Mouse (Mus musculus): Measurements from ENCODE around the gene Erich3. TPM values are rescaled to one million over a fixed set of nuclear protein-coding genes. Genes with fewer than 3 reads are reported as not detected.
"Not testable (repeated sequence)": the region's sequence is repeated elsewhere in the genome, so short reads cannot be mapped to it uniquely, and the experiment has no call there.

Gene Erich3
- 0.98 and 1.1 TPM in 2 replicates for polyA plus RNA-seq (2014; fragmentation: Nextera tagmentation; extraction: Ambion mirVana)

- ATAC-seq: peak; percentile 3; the same call in 1 of the 2 replicates
- peaks cover 17% of the 10 kb centered on the region for H3K4me1 ChIP-seq (ENCODE audit: control insufficient read depth, insufficient read depth, low read length)
- H3K9me3 ChIP-seq (replicated peaks; ENCODE audit: control insufficient read depth, low read length): no peaks in the 10 kb centered on the region
- peak; percentile 29 for DNase-seq (ENCODE audit: low spot score)
- peak within 1 kb of the TSS; percentile 76 for H3K4me2 ChIP-seq (ENCODE audit: low read length)
- peak within 1 kb of the TSS; percentile 39 for H3K4me3 ChIP-seq (ENCODE audit: low read depth, low read length)
- no peaks in the 10 kb centered on the region for H3K27me3 ChIP-seq (replicated peaks; ENCODE audit: control insufficient read depth, insufficient read depth, low read length)
- no peaks in the 10 kb centered on the region for H3K36me3 ChIP-seq (ENCODE audit: control insufficient read depth, insufficient read depth, low read length)
- peak within 1 kb of the TSS; percentile 65 for H3K9ac ChIP-seq (ENCODE audit: low read length)
- WGBS: 13% methylated on average over 7 of the region's 7 CpGs
- H3K27ac ChIP-seq (ENCODE audit: low read depth, low read length): peak within 1 kb of the TSS; percentile 74
These were observed at the start of gene Erich3 for GRCm38 (mm10) chr3:154663545-154663944. Gene Erich3 (plus strand): TSS chr3:154663859.

GRCm38 (mm10) chr3:154614771-154615170 lies 48.9 kb upstream of the Erich3 start:
- Histone ChIP-seq H3K9me3 (replicated peaks; ENCODE audit: control insufficient read depth, low read length) (no peaks in the 10 kb centered on the region), H3K36me3 (ENCODE audit: control insufficient read depth, insufficient read depth, low read length) (no peaks in the 10 kb centered on the region), H3K4me3 (ENCODE audit: low read depth, low read length) (no peak overlapping the region), H3K27ac (ENCODE audit: low read depth, low read length) (no peak overlapping the region), H3K9ac (ENCODE audit: low read length) (no peak overlapping the region), H3K4me2 (ENCODE audit: low read length) (no peak overlapping the region), H3K4me1 (ENCODE audit: control insufficient read depth, insufficient read depth, low read length) (no peaks in the 10 kb centered on the region), H3K27me3 (replicated peaks; ENCODE audit: control insufficient read depth, insufficient read depth, low read length) (no peaks in the 10 kb centered on the region)
- no peak for DNase-seq (ENCODE audit: low spot score)
- ATAC-seq: no peak
- 93% methylated on average over 8 of the region's 8 CpGs for WGBS

GRCm38 (mm10) chr3:154615304-154615703 lies 48.4 kb upstream of the Erich3 start:
- Histone ChIP-seq H3K4me1 (ENCODE audit: control insufficient read depth, insufficient read depth, low read length) (no peaks in the 10 kb centered on the region), H3K9ac (ENCODE audit: low read length) (no peak overlapping the region), H3K4me3 (ENCODE audit: low read depth, low read length) (no peak overlapping the region), H3K27ac (ENCODE audit: low read depth, low read length) (no peak overlapping the region), H3K9me3 (replicated peaks; ENCODE audit: control insufficient read depth, low read length) (no peaks in the 10 kb centered on the region), H3K4me2 (ENCODE audit: low read length) (no peak overlapping the region), H3K27me3 (replicated peaks; ENCODE audit: control insufficient read depth, insufficient read depth, low read length) (no peaks in the 10 kb centered on the region), H3K36me3 (ENCODE audit: control insufficient read depth, insufficient read depth, low read length) (no peaks in the 10 kb centered on the region)
- ATAC-seq: no peak
- DNase-seq (ENCODE audit: low spot score): no peak
- 78% methylated on average over 7 of the region's 7 CpGs for WGBS

GRCm38 (mm10) chr3:154616106-154616505 lies 47.6 kb upstream of the Erich3 start:
- no peaks in the 10 kb centered on the region for H3K4me1 ChIP-seq (ENCODE audit: control insufficient read depth, insufficient read depth, low read length)
- H3K27me3 ChIP-seq (replicated peaks; ENCODE audit: control insufficient read depth, insufficient read depth, low read length): no peaks in the 10 kb centered on the region
- WGBS: 89% methylated on average over 4 of the region's 4 CpGs
- no peak overlapping the region for H3K4me2 ChIP-seq (ENCODE audit: low read length)
- H3K36me3 ChIP-seq (ENCODE audit: control insufficient read depth, insufficient read depth, low read length): no peaks in the 10 kb centered on the region
- no peaks in the 10 kb centered on the region for H3K9me3 ChIP-seq (replicated peaks; ENCODE audit: control insufficient read depth, low read length)
- H3K27ac ChIP-seq (ENCODE audit: low read depth, low read length): no peak overlapping the region
- ATAC-seq (no peak), DNase-seq (ENCODE audit: low spot score) (no peak)
- H3K9ac ChIP-seq (ENCODE audit: low read length): no peak overlapping the region
- no peak overlapping the region for H3K4me3 ChIP-seq (ENCODE audit: low read depth, low read length)

GRCm38 (mm10) chr3:154628284-154628683 lies 35.4 kb upstream of the Erich3 start:
- Histone ChIP-seq H3K9ac (ENCODE audit: low read length) (no peak overlapping the region), H3K27me3 (replicated peaks; ENCODE audit: control insufficient read depth, insufficient read depth, low read length) (no peaks in the 10 kb centered on the region), H3K4me1 (ENCODE audit: control insufficient read depth, insufficient read depth, low read length) (no peaks in the 10 kb centered on the region), H3K4me3 (ENCODE audit: low read depth, low read length) (no peak overlapping the region), H3K27ac (ENCODE audit: low read depth, low read length) (no peak overlapping the region), H3K4me2 (ENCODE audit: low read length) (no peak overlapping the region), H3K36me3 (ENCODE audit: control insufficient read depth, insufficient read depth, low read length) (no peaks in the 10 kb centered on the region), H3K9me3 (replicated peaks; ENCODE audit: control insufficient read depth, low read length) (no peaks in the 10 kb centered on the region)
- ATAC-seq (no peak), DNase-seq (ENCODE audit: low spot score) (no peak)

- ATAC-seq; H3K4me3 ChIP-seq (ENCODE audit: low read depth, low read length); H3K4me2 ChIP-seq (ENCODE audit: low read length); H3K9me3 ChIP-seq (replicated peaks; ENCODE audit: control insufficient read depth, low read length); H3K27me3 ChIP-seq (replicated peaks; ENCODE audit: control insufficient read depth, insufficient read depth, low read length); H3K27ac ChIP-seq (ENCODE audit: low read depth, low read length); H3K4me1 ChIP-seq (ENCODE audit: control insufficient read depth, insufficient read depth, low read length); DNase-seq (ENCODE audit: low spot score); H3K9ac ChIP-seq (ENCODE audit: low read length); H3K36me3 ChIP-seq (ENCODE audit: control insufficient read depth, insufficient read depth, low read length): not testable (repeated sequence)
- 89% methylated on average over 2 of the region's 2 CpGs for WGBS
These were observed 32.4 kb upstream of the Erich3 start for GRCm38 (mm10) chr3:154631281-154631680.

GRCm38 (mm10) chr3:154633091-154633490 lies 30.6 kb upstream of the Erich3 start:
- no peaks in the 10 kb centered on the region for H3K27me3 ChIP-seq (replicated peaks; ENCODE audit: control insufficient read depth, insufficient read depth, low read length)
- no peaks in the 10 kb centered on the region for H3K9me3 ChIP-seq (replicated peaks; ENCODE audit: control insufficient read depth, low read length)
- H3K9ac ChIP-seq (ENCODE audit: low read length): no peak overlapping the region
- no peak overlapping the region for H3K4me3 ChIP-seq (ENCODE audit: low read depth, low read length)
- DNase-seq (ENCODE audit: low spot score) (no peak), ATAC-seq (no peak)
- H3K36me3 ChIP-seq (ENCODE audit: control insufficient read depth, insufficient read depth, low read length): no peaks in the 10 kb centered on the region
- WGBS: 67% methylated on average over 5 of the region's 5 CpGs
- H3K4me2 ChIP-seq (ENCODE audit: low read length): no peak overlapping the region
- no peak overlapping the region for H3K27ac ChIP-seq (ENCODE audit: low read depth, low read length)
- H3K4me1 ChIP-seq (ENCODE audit: control insufficient read depth, insufficient read depth, low read length): no peaks in the 10 kb centered on the region

GRCm38 (mm10) chr3:154646638-154647442 lies 16.8 kb upstream of the Erich3 start:
- ATAC-seq (peak; percentile 83), DNase-seq (ENCODE audit: low spot score) (peak; percentile 78)
- Histone ChIP-seq H3K36me3 (ENCODE audit: control insufficient read depth, insufficient read depth, low read length) (no peaks in the 10 kb centered on the region), H3K9me3 (replicated peaks; ENCODE audit: control insufficient read depth, low read length) (no peaks in the 10 kb centered on the region), H3K9ac (ENCODE audit: low read length) (no peak overlapping the region), H3K27me3 (replicated peaks; ENCODE audit: control insufficient read depth, insufficient read depth, low read length) (no peaks in the 10 kb centered on the region), H3K27ac (ENCODE audit: low read depth, low read length) (no peak overlapping the region), H3K4me1 (ENCODE audit: control insufficient read depth, insufficient read depth, low read length) (no peaks in the 10 kb centered on the region), H3K4me3 (ENCODE audit: low read depth, low read length) (peak overlapping the region; percentile 3), H3K4me2 (ENCODE audit: low read length) (peak overlapping the region; percentile 35)
- 47% methylated on average over 29 of the region's 29 CpGs for WGBS

GRCm38 (mm10) chr3:154647443-154647780 lies 16.2 kb upstream of the Erich3 start:
- peak overlapping the region; percentile 3; the same call in 1 of the 2 replicates for H3K4me3 ChIP-seq (ENCODE audit: low read depth, low read length)
- DNase-seq (ENCODE audit: low spot score): no peak
- H3K36me3 ChIP-seq (ENCODE audit: control insufficient read depth, insufficient read depth, low read length): no peaks in the 10 kb centered on the region
- H3K27ac ChIP-seq (ENCODE audit: low read depth, low read length): no peak overlapping the region
- no peaks in the 10 kb centered on the region for H3K4me1 ChIP-seq (ENCODE audit: control insufficient read depth, insufficient read depth, low read length)
- no peaks in the 10 kb centered on the region for H3K27me3 ChIP-seq (replicated peaks; ENCODE audit: control insufficient read depth, insufficient read depth, low read length)
- H3K4me2 ChIP-seq (ENCODE audit: low read length): peak overlapping the region; percentile 35
- peak; percentile 42 for ATAC-seq
- 60% methylated on average over 7 of the region's 7 CpGs for WGBS
- H3K9ac ChIP-seq (ENCODE audit: low read length): no peak overlapping the region
- H3K9me3 ChIP-seq (replicated peaks; ENCODE audit: control insufficient read depth, low read length): no peaks in the 10 kb centered on the region

All from forebrain, embryonic 14.5 days (tissue).